Mouse (Mus musculus): ENCODE results near the gene Bex1.

GRCm38 (mm10) chrX:136244574-136245229, 29.4 kb upstream of the Bex1 start, which contains the start of gene Tceal9:
- TF ChIP-seq CTCF (conservative IDR thresholded peaks at IDR 0.05; ENCODE audit: low read length) (no peak), POU5F1 (IDR thresholded peaks at IDR 0.05; ENCODE audit: borderline replicate concordance, low read length) (no peak), NANOG (IDR thresholded peaks at IDR 0.05; ENCODE audit: borderline replicate concordance, low read length) (no peak)
